Mouse (Mus musculus) liver, embryonic 14.5 days (tissue): ENCODE results near the gene Rab40b.

Experiments
- CTCF ChIP-seq: IDR thresholded peaks from 2 replicates; pipeline ENCODE4 v1.5.1; 2016; ENCODE audit warnings: antibody characterized with exemption, low read depth, control low read depth
- EP300 ChIP-seq: IDR thresholded peaks from 2 replicates; pipeline ENCODE4 v1.6.1; 2016; ENCODE audit warnings: antibody characterized with exemption, low read depth

DNA sequence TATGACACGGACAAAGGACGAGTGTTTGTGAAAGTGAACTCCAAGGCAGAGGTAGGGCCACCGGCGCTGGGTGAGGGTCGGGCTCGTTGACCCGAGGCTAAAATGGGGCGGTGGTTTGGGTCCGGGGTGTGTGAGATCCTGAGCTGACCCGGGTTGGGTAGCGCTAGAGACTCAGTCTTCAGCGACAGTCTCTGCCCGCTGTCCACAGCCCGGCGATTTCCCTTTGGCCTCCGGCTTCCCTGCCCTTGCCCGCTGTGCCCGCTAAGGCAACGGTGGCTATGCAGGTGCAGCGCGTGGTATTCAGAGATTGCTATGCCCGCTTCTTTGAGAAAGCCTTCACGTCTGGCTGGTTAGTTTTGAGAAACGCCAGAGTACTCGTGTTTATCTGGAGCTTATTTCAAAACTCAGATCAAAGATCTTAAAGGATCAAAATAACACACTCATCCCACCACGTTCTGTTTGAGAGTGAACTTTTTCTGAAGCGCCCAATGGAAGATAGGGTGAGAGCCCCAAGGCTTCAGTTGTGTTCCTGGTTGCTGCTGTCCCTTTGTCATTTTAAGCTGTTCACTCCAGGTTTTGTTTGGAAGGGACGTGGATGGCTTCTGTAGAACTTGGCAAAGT, 33.6 kb upstream of the Rab40b start:
- no peak for TF ChIP-seq EP300
- TF ChIP-seq CTCF = no peak
